20 mouse cellular contexts compared by ENCODE assay signal in genomic region chr2:124753717-124754116, GRCm38 (mm10).
DNase-seq lines count a peak whose midpoint lies in the region; ATAC-seq lines count a peak whose summit lies in the region.
"Had no signal": no experiment of that assay in that cellular context is flagged by ENCODE, and none has a peak within 500 bp of the region (broad histone marks: within the 10 kb centered on the region; RNA-seq: fewer than 3 reads in every experiment).

No protein-coding gene starts in this region.

- DNase-seq in heart, adult 11 months, result peak; percentile 90
- no peak for DNase-seq in heart, adult 8-10 months (ENCODE audit: low spot score)
- DNase-seq in B cell, adult 2 months, result peak; percentile 7
- DNase-seq in splenic B cell, adult 2 months (ENCODE audit: low read depth, low spot score), result peak; percentile 64
- DNase-seq in hindbrain, embryonic 10.5 days (ENCODE audit: low spot score), result no peak
- DNase-seq: adrenal gland, adult 2 months; adrenal gland, postnatal 25 days; cerebellum, adult 18-20 months; cerebellum, adult 9-11 months; cerebellum, postnatal 36 days; gastrocnemius, postnatal 10 days; heart, postnatal 36 days had no signal

- 83% methylated on average over 5 of the region's 5 CpGs for WGBS in hindbrain, embryonic 10.5 days
- WGBS in hindbrain, embryonic 13.5 days, result 83% methylated on average over 5 of the region's 5 CpGs

- no peak overlapping the region for H3K4me2 ChIP-seq in hindbrain, embryonic 13.5 days
- H3K4me2 ChIP-seq: heart, embryonic 13.5 days; hindbrain, embryonic 12.5 days had no signal

- no peaks in the 10 kb centered on the region for H3K4me1 ChIP-seq in hindbrain, embryonic 10.5 days (replicated peaks)
- no peaks in the 10 kb centered on the region for H3K4me1 ChIP-seq in hindbrain, embryonic 13.5 days (replicated peaks)
- H3K4me1 ChIP-seq: embryonic facial prominence, embryonic 10.5 days; heart, embryonic 13.5 days; hindbrain, embryonic 12.5 days had no signal

- H3K36me3 ChIP-seq in splenic B cell, adult 2 months (ENCODE audit: control insufficient read depth, insufficient read depth, low read length, poor library complexity, severe bottlenecking), result no peaks in the 10 kb centered on the region
- no peaks in the 10 kb centered on the region for H3K36me3 ChIP-seq in hindbrain, embryonic 10.5 days
- H3K36me3 ChIP-seq in hindbrain, embryonic 13.5 days, result no peaks in the 10 kb centered on the region
- H3K36me3 ChIP-seq: embryonic facial prominence, embryonic 10.5 days; heart, embryonic 13.5 days; hindbrain, embryonic 12.5 days had no signal

- H3K9me3 ChIP-seq in hindbrain, embryonic 10.5 days, result no peaks in the 10 kb centered on the region
- no peaks in the 10 kb centered on the region for H3K9me3 ChIP-seq in hindbrain, embryonic 13.5 days
- H3K9me3 ChIP-seq: heart, embryonic 13.5 days; hindbrain, embryonic 12.5 days had no signal

- H3K27ac ChIP-seq in hindbrain, embryonic 10.5 days, result no peak overlapping the region
- H3K27ac ChIP-seq in hindbrain, embryonic 13.5 days, result no peak overlapping the region
- H3K27ac ChIP-seq: embryonic facial prominence, embryonic 10.5 days; heart, embryonic 13.5 days; hindbrain, embryonic 12.5 days; hindbrain, postnatal 0 days had no signal

- ATAC-seq in megakaryocyte, adult 5-6 weeks (ENCODE audit: poor library complexity, severe bottlenecking), result peak; percentile 84
- ATAC-seq in hindbrain, embryonic 13.5 days (ENCODE audit: low FRiP score), result no peak
- ATAC-seq: activated CD4-positive, CD25-positive, alpha-beta regulatory T cell, adult 4 months; forebrain, embryonic 14.5 days; hindbrain, postnatal 0 days had no signal

- H3K4me3 ChIP-seq in hindbrain, embryonic 10.5 days, result no peak overlapping the region
- no peak overlapping the region for H3K4me3 ChIP-seq in hindbrain, embryonic 13.5 days
- H3K4me3 ChIP-seq: embryonic facial prominence, embryonic 10.5 days; heart, embryonic 13.5 days; hindbrain, embryonic 12.5 days had no signal

- H3K27me3 ChIP-seq in splenic B cell, adult 2 months (ENCODE audit: control insufficient read depth, insufficient read depth, low read length, poor library complexity, severe bottlenecking), result no peaks in the 10 kb centered on the region
- no peaks in the 10 kb centered on the region for H3K27me3 ChIP-seq in hindbrain, embryonic 10.5 days (ENCODE audit: insufficient read depth, poor library complexity, severe bottlenecking)
- H3K27me3 ChIP-seq in hindbrain, embryonic 13.5 days, result no peaks in the 10 kb centered on the region
- H3K27me3 ChIP-seq: heart, embryonic 13.5 days; hindbrain, embryonic 12.5 days had no signal

- H3K9ac ChIP-seq in hindbrain, embryonic 13.5 days, result no peak overlapping the region
- H3K9ac ChIP-seq: heart, embryonic 13.5 days; hindbrain, embryonic 12.5 days had no signal

Comparison
In these comparisons a context has a peak if more than half of its experiments do, and no peak if none do; other contexts are left out.
1. DNase-seq: peak in heart, adult 11 months (single experiment), B cell, adult 2 months (2 of 2) and splenic B cell, adult 2 months (single experiment); none in heart, adult 8-10 months (single experiment) and hindbrain, embryonic 10.5 days (single experiment).